17 mouse cellular contexts compared by ENCODE assay signal in the genomic region with DNA sequence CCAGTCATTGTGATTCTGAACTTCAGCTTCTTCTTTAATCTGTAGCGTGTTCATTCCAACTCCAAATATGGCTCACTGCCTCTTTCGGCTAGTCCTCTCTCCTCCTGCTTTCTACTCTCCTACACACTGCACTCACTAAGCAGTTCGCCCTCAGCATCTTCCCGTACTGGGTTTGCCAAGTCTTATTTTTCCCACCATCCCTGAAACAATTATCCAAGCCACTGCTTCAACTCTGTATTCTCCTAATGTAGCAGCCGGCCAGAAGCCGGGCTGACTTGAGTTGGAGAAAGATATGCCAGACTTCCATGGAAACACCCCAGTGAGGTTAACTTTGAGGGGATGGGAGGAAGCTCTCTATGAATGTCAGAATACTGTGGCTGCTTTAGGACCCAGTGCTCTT.
"Had no signal": no experiment of that assay in that cellular context is flagged by ENCODE, and none has a peak within 500 bp of the region (broad histone marks: within the 10 kb centered on the region; RNA-seq: fewer than 3 reads in every experiment).

No protein-coding gene starts in this region.

- H3K9me3 ChIP-seq: kidney, embryonic 15.5 days; liver, embryonic 13.5 days; midbrain, embryonic 12.5 days; midbrain, embryonic 15.5 days; neural tube, embryonic 13.5 days; stomach, embryonic 15.5 days had no signal

- H3K4me2 ChIP-seq: kidney, embryonic 15.5 days; liver, embryonic 13.5 days; midbrain, embryonic 12.5 days; midbrain, embryonic 15.5 days; neural tube, embryonic 13.5 days; stomach, embryonic 15.5 days had no signal

- H3K9ac ChIP-seq: kidney, embryonic 15.5 days; liver, embryonic 13.5 days; midbrain, embryonic 12.5 days; midbrain, embryonic 15.5 days; neural tube, embryonic 13.5 days; stomach, embryonic 15.5 days had no signal

- DNase-seq: kidney, adult 8-10 months; kidney, postnatal 10 days; kidney, postnatal 36 days; liver, embryonic 13.5 days; lung, adult 2 months; lung, postnatal 14 days; lung, postnatal 4 days; retina, postnatal 1 day; right cerebral cortex, postnatal 25 days; spleen, adult 18-20 months; thymus, postnatal 36 days had no signal

- H3K27me3 ChIP-seq: liver, embryonic 13.5 days; midbrain, embryonic 15.5 days; neural tube, embryonic 13.5 days; stomach, embryonic 15.5 days had no signal

- H3K4me1 ChIP-seq: kidney, embryonic 15.5 days; liver, embryonic 13.5 days; midbrain, embryonic 12.5 days; midbrain, embryonic 15.5 days; neural tube, embryonic 13.5 days; stomach, embryonic 15.5 days had no signal

- H3K4me3 ChIP-seq: kidney, embryonic 15.5 days; liver, embryonic 13.5 days; midbrain, embryonic 12.5 days; midbrain, embryonic 15.5 days; myocyte; neural tube, embryonic 13.5 days; stomach, embryonic 15.5 days had no signal

- H3K27ac ChIP-seq: kidney, embryonic 15.5 days; liver, embryonic 13.5 days; midbrain, embryonic 12.5 days; midbrain, embryonic 15.5 days; neural tube, embryonic 13.5 days; stomach, embryonic 15.5 days had no signal

- H3K36me3 ChIP-seq: kidney, embryonic 15.5 days; liver, embryonic 13.5 days; midbrain, embryonic 12.5 days; midbrain, embryonic 15.5 days; stomach, embryonic 15.5 days had no signal

- ATAC-seq: midbrain, embryonic 15.5 days had no signal
